Mouse (Mus musculus): Measurements from ENCODE around the gene Mta3. TPM values are rescaled to one million over a fixed set of nuclear protein-coding genes. Genes with fewer than 3 reads are reported as not detected.

Gene Mta3
- polyA plus RNA-seq, 1 experiment from 2014 or later, result 43.6 TPM

GRCm38 (mm10) chr17:83816996-83817395, 111.0 kb downstream of the Mta3 start:
- Histone ChIP-seq H3K27me3 (ENCODE audit: control insufficient read depth, insufficient read depth, low read length) (no peaks in the 10 kb centered on the region), H3K36me3 (ENCODE audit: control insufficient read depth, insufficient read depth) (no peaks in the 10 kb centered on the region; the same call in 1 of the 2 replicates), H3K4me3 (ENCODE audit: low read length) (no peak overlapping the region), H3K4me1 (ENCODE audit: control insufficient read depth, insufficient read depth, low read length) (peaks cover 10% of the 10 kb centered on the region; the same call in 1 of the 2 replicates), H3K27ac (ENCODE audit: low read length) (no peak overlapping the region), H3K9ac (ENCODE audit: low read length) (no peak overlapping the region), H3K9me3 (replicated peaks; ENCODE audit: control insufficient read depth, low read length) (no peaks in the 10 kb centered on the region), H3K4me2 (ENCODE audit: low read depth, low read length) (no peak overlapping the region)
- ATAC-seq (replicated peaks; ENCODE audit: extremely low read depth, insufficient read depth, low FRiP score), result no peak
- 84% methylated on average over 7 of the region's 7 CpGs for WGBS

- no peaks in the 10 kb centered on the region for H3K9me3 ChIP-seq (replicated peaks; ENCODE audit: control insufficient read depth, low read length)
- 45% methylated on average over 8 of the region's 8 CpGs for WGBS
- H3K9ac ChIP-seq (ENCODE audit: low read length), result no peak overlapping the region
- no peak overlapping the region for H3K4me2 ChIP-seq (ENCODE audit: low read depth, low read length)
- no peaks in the 10 kb centered on the region for H3K36me3 ChIP-seq (ENCODE audit: control insufficient read depth, insufficient read depth)
- H3K4me3 ChIP-seq (ENCODE audit: low read length), result no peak overlapping the region
- peak; percentile 33; the same call in 1 of the 2 replicates for ATAC-seq (replicated peaks; ENCODE audit: extremely low read depth, insufficient read depth, low FRiP score)
- H3K27ac ChIP-seq (ENCODE audit: low read length), result no peak overlapping the region
- no peaks in the 10 kb centered on the region for H3K27me3 ChIP-seq (ENCODE audit: control insufficient read depth, insufficient read depth, low read length)
- peaks cover 17% of the 10 kb centered on the region for H3K4me1 ChIP-seq (ENCODE audit: control insufficient read depth, insufficient read depth, low read length)
Observed at GRCm38 (mm10) chr17:83819503-83819902, 113.5 kb downstream of the Mta3 start.

GRCm38 (mm10) chr17:83820701-83821100, 114.7 kb downstream of the Mta3 start:
- Histone ChIP-seq H3K4me3 (ENCODE audit: low read length) (no peak overlapping the region), H3K36me3 (ENCODE audit: control insufficient read depth, insufficient read depth) (no peaks in the 10 kb centered on the region), H3K9ac (ENCODE audit: low read length) (no peak overlapping the region), H3K4me1 (ENCODE audit: control insufficient read depth, insufficient read depth, low read length) (peaks cover 17% of the 10 kb centered on the region), H3K27me3 (ENCODE audit: control insufficient read depth, insufficient read depth, low read length) (no peaks in the 10 kb centered on the region), H3K4me2 (ENCODE audit: low read depth, low read length) (no peak overlapping the region), H3K27ac (ENCODE audit: low read length) (no peak overlapping the region), H3K9me3 (replicated peaks; ENCODE audit: control insufficient read depth, low read length) (no peaks in the 10 kb centered on the region)
- no peak for ATAC-seq (replicated peaks; ENCODE audit: extremely low read depth, insufficient read depth, low FRiP score)
- 79% methylated on average over 5 of the region's 5 CpGs for WGBS

GRCm38 (mm10) chr17:83821876-83822275, 115.9 kb downstream of the Mta3 start:
- H3K9ac ChIP-seq (ENCODE audit: low read length), result no peak overlapping the region
- no peak overlapping the region for H3K4me2 ChIP-seq (ENCODE audit: low read depth, low read length)
- no peaks in the 10 kb centered on the region for H3K27me3 ChIP-seq (ENCODE audit: control insufficient read depth, insufficient read depth, low read length)
- WGBS, result 91% methylated on average over 3 of the region's 3 CpGs
- no peaks in the 10 kb centered on the region for H3K36me3 ChIP-seq (ENCODE audit: control insufficient read depth, insufficient read depth)
- no peak overlapping the region for H3K4me3 ChIP-seq (ENCODE audit: low read length)
- no peak for ATAC-seq (replicated peaks; ENCODE audit: extremely low read depth, insufficient read depth, low FRiP score)
- no peak overlapping the region for H3K27ac ChIP-seq (ENCODE audit: low read length)
- no peaks in the 10 kb centered on the region for H3K9me3 ChIP-seq (replicated peaks; ENCODE audit: control insufficient read depth, low read length)
- peaks cover 17% of the 10 kb centered on the region for H3K4me1 ChIP-seq (ENCODE audit: control insufficient read depth, insufficient read depth, low read length)

- H3K4me1 ChIP-seq (ENCODE audit: control insufficient read depth, insufficient read depth, low read length), result peaks cover 16% of the 10 kb centered on the region
- no peak overlapping the region for H3K27ac ChIP-seq (ENCODE audit: low read length)
- no peak for ATAC-seq (replicated peaks; ENCODE audit: extremely low read depth, insufficient read depth, low FRiP score)
- no peak overlapping the region for H3K4me3 ChIP-seq (ENCODE audit: low read length)
- H3K36me3 ChIP-seq (ENCODE audit: control insufficient read depth, insufficient read depth), result no peaks in the 10 kb centered on the region
- no peak overlapping the region for H3K4me2 ChIP-seq (ENCODE audit: low read depth, low read length)
- no peaks in the 10 kb centered on the region for H3K9me3 ChIP-seq (replicated peaks; ENCODE audit: control insufficient read depth, low read length)
- 80% methylated on average over 7 of the region's 7 CpGs for WGBS
- no peaks in the 10 kb centered on the region for H3K27me3 ChIP-seq (ENCODE audit: control insufficient read depth, insufficient read depth, low read length)
- no peak overlapping the region; the same call in 1 of the 2 replicates for H3K9ac ChIP-seq (ENCODE audit: low read length)
Observed at GRCm38 (mm10) chr17:83823835-83824234, 117.9 kb downstream of the Mta3 start.

- 0 out of 2 replicates have a peak, but pooled peaks cover 4% of the 10 kb centered on the region for H3K4me1 ChIP-seq (ENCODE audit: control insufficient read depth, insufficient read depth, low read length)
- H3K4me3 ChIP-seq (ENCODE audit: low read length), result no peak overlapping the region
- H3K4me2 ChIP-seq (ENCODE audit: low read depth, low read length), result no peak overlapping the region
- ATAC-seq (replicated peaks; ENCODE audit: extremely low read depth, insufficient read depth, low FRiP score), result no peak
- no peaks in the 10 kb centered on the region for H3K9me3 ChIP-seq (replicated peaks; ENCODE audit: control insufficient read depth, low read length)
- H3K27me3 ChIP-seq (ENCODE audit: control insufficient read depth, insufficient read depth, low read length), result no peaks in the 10 kb centered on the region
- 54% methylated on average over 3 of the region's 3 CpGs for WGBS
- no peak overlapping the region for H3K27ac ChIP-seq (ENCODE audit: low read length)
- no peaks in the 10 kb centered on the region for H3K36me3 ChIP-seq (ENCODE audit: control insufficient read depth, insufficient read depth)
- no peak overlapping the region for H3K9ac ChIP-seq (ENCODE audit: low read length)
Observed at GRCm38 (mm10) chr17:83829356-83829755, 123.4 kb downstream of the Mta3 start.

- 86% methylated on average over 4 of the region's 4 CpGs for WGBS
- Histone ChIP-seq H3K9ac (ENCODE audit: low read length) (no peak overlapping the region), H3K4me3 (ENCODE audit: low read length) (no peak overlapping the region), H3K4me1 (ENCODE audit: control insufficient read depth, insufficient read depth, low read length) (0 out of 2 replicates have a peak, but pooled peaks cover 4% of the 10 kb centered on the region), H3K36me3 (ENCODE audit: control insufficient read depth, insufficient read depth) (no peaks in the 10 kb centered on the region), H3K27me3 (ENCODE audit: control insufficient read depth, insufficient read depth, low read length) (no peaks in the 10 kb centered on the region), H3K27ac (ENCODE audit: low read length) (no peak overlapping the region), H3K4me2 (ENCODE audit: low read depth, low read length) (no peak overlapping the region), H3K9me3 (replicated peaks; ENCODE audit: control insufficient read depth, low read length) (no peaks in the 10 kb centered on the region)
- no peak for ATAC-seq (replicated peaks; ENCODE audit: extremely low read depth, insufficient read depth, low FRiP score)
Observed at GRCm38 (mm10) chr17:83830616-83831292, 124.8 kb downstream of the Mta3 start.

- Histone ChIP-seq H3K4me3 (ENCODE audit: low read length) (no peak overlapping the region), H3K4me2 (ENCODE audit: low read depth, low read length) (no peak overlapping the region), H3K9me3 (replicated peaks; ENCODE audit: control insufficient read depth, low read length) (no peaks in the 10 kb centered on the region), H3K9ac (ENCODE audit: low read length) (no peak overlapping the region), H3K27me3 (ENCODE audit: control insufficient read depth, insufficient read depth, low read length) (no peaks in the 10 kb centered on the region; the same call in 1 of the 2 replicates), H3K36me3 (ENCODE audit: control insufficient read depth, insufficient read depth) (no peaks in the 10 kb centered on the region), H3K4me1 (ENCODE audit: control insufficient read depth, insufficient read depth, low read length) (0 out of 2 replicates have a peak, but pooled peaks cover 2% of the 10 kb centered on the region), H3K27ac (ENCODE audit: low read length) (no peak overlapping the region)
- WGBS, result 38% methylated on average over 4 of the region's 4 CpGs
- ATAC-seq (replicated peaks; ENCODE audit: extremely low read depth, insufficient read depth, low FRiP score), result no peak
Observed at GRCm38 (mm10) chr17:83834120-83834519, 128.2 kb downstream of the Mta3 start.

GRCm38 (mm10) chr17:83836048-83836447, 130.1 kb downstream of the Mta3 start:
- Histone ChIP-seq H3K4me1 (ENCODE audit: control insufficient read depth, insufficient read depth, low read length) (0 out of 2 replicates have a peak, but pooled peaks cover 2% of the 10 kb centered on the region), H3K9ac (ENCODE audit: low read length) (no peak overlapping the region), H3K4me2 (ENCODE audit: low read depth, low read length) (no peak overlapping the region), H3K27ac (ENCODE audit: low read length) (no peak overlapping the region), H3K9me3 (replicated peaks; ENCODE audit: control insufficient read depth, low read length) (no peaks in the 10 kb centered on the region), H3K36me3 (ENCODE audit: control insufficient read depth, insufficient read depth) (no peaks in the 10 kb centered on the region), H3K27me3 (ENCODE audit: control insufficient read depth, insufficient read depth, low read length) (no peaks in the 10 kb centered on the region; the same call in 1 of the 2 replicates), H3K4me3 (ENCODE audit: low read length) (no peak overlapping the region)
- 79% methylated on average over 3 of the region's 3 CpGs for WGBS
- ATAC-seq (replicated peaks; ENCODE audit: extremely low read depth, insufficient read depth, low FRiP score), result no peak

Data from heart, embryonic 16.5 days (tissue).